Mouse (Mus musculus): ENCODE results near the gene Cenpm. TPM values are rescaled to one million over a fixed set of nuclear protein-coding genes. Genes with fewer than 3 reads are reported as not detected.
"Not testable (repeated sequence)": the region's sequence is repeated elsewhere in the genome, so short reads cannot be mapped to it uniquely, and the experiment has no call there.

Gene Cenpm
- total RNA-seq, 2 experiments from 2014 or later = 15.1 to 21.9 TPM

- no peak for ATAC-seq (replicated peaks; ENCODE audit: poor library complexity, severe bottlenecking)
These were observed 2.7 kb upstream of the Cenpm start for GRCm38 (mm10) chr15:82247131-82247776.

- ATAC-seq (replicated peaks; ENCODE audit: poor library complexity, severe bottlenecking) = not testable (repeated sequence)
These were observed 235 bp upstream of the Cenpm start for GRCm38 (mm10) chr15:82244805-82245161.

- no peak for ATAC-seq (replicated peaks; ENCODE audit: poor library complexity, severe bottlenecking)
These were observed 820 bp downstream of the Cenpm start for GRCm38 (mm10) chr15:82243742-82244114.

- no peak for ATAC-seq (replicated peaks; ENCODE audit: poor library complexity, severe bottlenecking)
These were observed 1.2 kb downstream of the Cenpm start for GRCm38 (mm10) chr15:82243311-82243710.

GRCm38 (mm10) chr15:82236565-82236964 lies 8.0 kb downstream of the Cenpm start:
- peak; percentile 80 for ATAC-seq (replicated peaks; ENCODE audit: poor library complexity, severe bottlenecking)

GRCm38 (mm10) chr15:82235661-82236060 lies 8.9 kb downstream of the Cenpm start:
- ATAC-seq (replicated peaks; ENCODE audit: poor library complexity, severe bottlenecking) = peak; percentile 65

- ATAC-seq (replicated peaks; ENCODE audit: poor library complexity, severe bottlenecking) = no peak
These were observed 11.9 kb downstream of the Cenpm start for GRCm38 (mm10) chr15:82232651-82233050.

GRCm38 (mm10) chr15:82231591-82232378 lies 12.8 kb downstream of the Cenpm start:
- no peak for ATAC-seq (replicated peaks; ENCODE audit: poor library complexity, severe bottlenecking)

- no peak for ATAC-seq (replicated peaks; ENCODE audit: poor library complexity, severe bottlenecking)
These were observed 13.4 kb downstream of the Cenpm start for GRCm38 (mm10) chr15:82231100-82231499.

- ATAC-seq (replicated peaks; ENCODE audit: poor library complexity, severe bottlenecking) = no peak
These were observed 14.4 kb downstream of the Cenpm start for GRCm38 (mm10) chr15:82230098-82230611.

- ATAC-seq (replicated peaks; ENCODE audit: poor library complexity, severe bottlenecking) = no peak
These were observed 15.0 kb downstream of the Cenpm start for GRCm38 (mm10) chr15:82229542-82230045.

GRCm38 (mm10) chr15:82225769-82226168 lies 18.8 kb downstream of the Cenpm start:
- 0 out of 2 replicates have a peak, but pooled peaks have one; percentile 7 for ATAC-seq (replicated peaks; ENCODE audit: poor library complexity, severe bottlenecking)

- ATAC-seq (replicated peaks; ENCODE audit: poor library complexity, severe bottlenecking) = peak; percentile 35
These were observed 19.8 kb downstream of the Cenpm start for GRCm38 (mm10) chr15:82224602-82225215.

- ATAC-seq (replicated peaks; ENCODE audit: poor library complexity, severe bottlenecking) = peak; percentile 70
These were observed 20.6 kb downstream of the Cenpm start, which contains the start of gene Tnfrsf13c for GRCm38 (mm10) chr15:82223657-82224601. TSS of gene Tnfrsf13c (minus strand) at chr15:82224369.

GRCm38 (mm10) chr15:82223251-82223650 lies 21.3 kb downstream of the Cenpm start:
- ATAC-seq (replicated peaks; ENCODE audit: poor library complexity, severe bottlenecking) = no peak

- no peak for ATAC-seq (replicated peaks; ENCODE audit: poor library complexity, severe bottlenecking)
These were observed 23.3 kb downstream of the Cenpm start for GRCm38 (mm10) chr15:82221104-82221860.

- no peak for ATAC-seq (replicated peaks; ENCODE audit: poor library complexity, severe bottlenecking)
These were observed 24.4 kb downstream of the Cenpm start for GRCm38 (mm10) chr15:82220003-82220675.

Data from granulocyte monocyte progenitor cell, adult 5-6 weeks (primary cell).